Mouse (Mus musculus): Measurements from ENCODE around the gene Hinfp.
A peak's percentile ranks its signal among the peaks of the same experiment; 100 is the strongest.

- TF ChIP-seq CTCF (IDR thresholded peaks at IDR 0.05; ENCODE audit: control insufficient read depth, insufficient read depth, low read length) (peak; percentile 1; the same call in 1 of the 2 replicates), POLR2A (IDR thresholded peaks at IDR 0.05; ENCODE audit: borderline replicate concordance, control insufficient read depth, low read depth, low read length) (no peak)
Observed at GRCm38 (mm10) chr9:44283183-44283582, 22.3 kb downstream of the Hinfp start.

Data from bone marrow, adult 2 months (tissue).